Mouse (Mus musculus): ENCODE data around the gene Mapk8ip1. TPM values are rescaled to one million over a fixed set of nuclear protein-coding genes. Genes with fewer than 3 reads are reported as not detected.

Mapk8ip1 gene
- total RNA-seq, 4 experiments from 2014 or later: 328 to 363 (median 345) TPM

GRCm38 (mm10) chr2:92373437-92373813, 27.6 kb downstream of the Mapk8ip1 start:
- DNase-seq (ENCODE audit: low spot score in 2 of 2): no peak

- DNase-seq (ENCODE audit: low spot score in 2 of 2): no peak
Measured at GRCm38 (mm10) chr2:92372767-92373436, 28.2 kb downstream of the Mapk8ip1 start.

GRCm38 (mm10) chr2:92371971-92372690, 28.9 kb downstream of the Mapk8ip1 start:
- no peak for DNase-seq (ENCODE audit: low spot score in 2 of 2)

GRCm38 (mm10) chr2:92370821-92371805, 29.9 kb downstream of the Mapk8ip1 start:
- no peak for DNase-seq (ENCODE audit: low spot score in 2 of 2)

- no peak for DNase-seq (ENCODE audit: low spot score in 2 of 2)
Measured at GRCm38 (mm10) chr2:92370375-92370774, 30.7 kb downstream of the Mapk8ip1 start.

GRCm38 (mm10) chr2:92367383-92368029, 33.6 kb downstream of the Mapk8ip1 start:
- no peak for DNase-seq (ENCODE audit: low spot score in 2 of 2)

- no peak for DNase-seq (ENCODE audit: low spot score in 2 of 2)
Measured at GRCm38 (mm10) chr2:92365568-92365967, 35.5 kb downstream of the Mapk8ip1 start.

GRCm38 (mm10) chr2:92364086-92364485, 37.0 kb downstream of the Mapk8ip1 start:
- no peak for DNase-seq (ENCODE audit: low spot score in 2 of 2)

GRCm38 (mm10) chr2:92362571-92363228, 38.4 kb downstream of the Mapk8ip1 start:
- no peak for DNase-seq (ENCODE audit: low spot score in 2 of 2)

- DNase-seq (ENCODE audit: low spot score in 2 of 2): no peak
Measured at GRCm38 (mm10) chr2:92361795-92362194, 39.3 kb downstream of the Mapk8ip1 start.

- DNase-seq (ENCODE audit: low spot score in 2 of 2): no peak
Measured at GRCm38 (mm10) chr2:92360893-92361292, 40.2 kb downstream of the Mapk8ip1 start.

GRCm38 (mm10) chr2:92360186-92360823, 40.8 kb downstream of the Mapk8ip1 start:
- no peak for DNase-seq (ENCODE audit: low spot score in 2 of 2)

GRCm38 (mm10) chr2:92359301-92359700, 41.8 kb downstream of the Mapk8ip1 start:
- no peak for DNase-seq (ENCODE audit: low spot score in 2 of 2)

GRCm38 (mm10) chr2:92354224-92354623, 46.8 kb downstream of the Mapk8ip1 start:
- DNase-seq (ENCODE audit: low spot score in 2 of 2): no peak

GRCm38 (mm10) chr2:92353402-92353801, 47.7 kb downstream of the Mapk8ip1 start:
- no peak for DNase-seq (ENCODE audit: low spot score in 2 of 2)

GRCm38 (mm10) chr2:92350686-92351085, 50.4 kb downstream of the Mapk8ip1 start:
- no peak for DNase-seq (ENCODE audit: low spot score in 2 of 2)

GRCm38 (mm10) chr2:92349589-92350425, 51.3 kb downstream of the Mapk8ip1 start:
- no peak for DNase-seq (ENCODE audit: low spot score in 2 of 2)

- DNase-seq (ENCODE audit: low spot score in 2 of 2): no peak
Measured at GRCm38 (mm10) chr2:92347191-92347590, 53.9 kb downstream of the Mapk8ip1 start.

- no peak for DNase-seq (ENCODE audit: low spot score in 2 of 2)
Measured at GRCm38 (mm10) chr2:92342418-92342817, 58.6 kb downstream of the Mapk8ip1 start.

Data from left cerebral cortex, adult 8-10 months (tissue).